Mouse (Mus musculus) erythroblast, embryonic 14.5 days (primary cell): ENCODE measurements around the gene Stx8. TPM values are rescaled to one million over a fixed set of nuclear protein-coding genes. Genes with fewer than 3 reads are reported as not detected.

Experiments
- H3K27me3 ChIP-seq: 2 replicates; pipeline ENCODE4 v1.6.1; 2012; ENCODE audit warnings: inconsistent platforms; ENCODE audit not compliant: control insufficient read depth
- H3K36me3 ChIP-seq: 2 replicates; pipeline ENCODE4 v1.6.1; 2012; ENCODE audit warnings: mild to moderate bottlenecking, inconsistent platforms; ENCODE audit not compliant: control insufficient read depth
- H3K4me1 ChIP-seq: 2 replicates; pipeline ENCODE4 v1.6.1; 2012; ENCODE audit warnings: inconsistent platforms; ENCODE audit not compliant: control insufficient read depth
- H3K4me3 ChIP-seq: replicated peaks from 2 replicates; pipeline ENCODE3; 2012; ENCODE audit warnings: moderate library complexity, mild to moderate bottlenecking, inconsistent platforms
- H3K9me3 ChIP-seq: 2 replicates; pipeline ENCODE4 v1.6.1; 2012; ENCODE audit warnings: low read length, inconsistent platforms, mixed read lengths; ENCODE audit not compliant: control insufficient read depth
- GATA1 ChIP-seq: IDR thresholded peaks from 2 replicates; pipeline ENCODE4 v1.6.1; 2012; ENCODE audit warnings: low read length, inconsistent platforms, mixed read lengths
- TAL1 ChIP-seq: IDR thresholded peaks from 3 replicates; pipeline ENCODE4 v1.6.1; 2012; ENCODE audit warnings: low read length, inconsistent platforms, mixed read lengths
- polyA plus RNA-seq: library from polyadenylated mRNA; stranded (reverse); fragments of >175 nt; gene quantifications from 2 replicates; pipeline ENCODE4 v1.2.3, GENCODE M21; 2012

Stx8 gene
- polyA plus RNA-seq, 1 experiment = 0.17 TPM

DNA sequence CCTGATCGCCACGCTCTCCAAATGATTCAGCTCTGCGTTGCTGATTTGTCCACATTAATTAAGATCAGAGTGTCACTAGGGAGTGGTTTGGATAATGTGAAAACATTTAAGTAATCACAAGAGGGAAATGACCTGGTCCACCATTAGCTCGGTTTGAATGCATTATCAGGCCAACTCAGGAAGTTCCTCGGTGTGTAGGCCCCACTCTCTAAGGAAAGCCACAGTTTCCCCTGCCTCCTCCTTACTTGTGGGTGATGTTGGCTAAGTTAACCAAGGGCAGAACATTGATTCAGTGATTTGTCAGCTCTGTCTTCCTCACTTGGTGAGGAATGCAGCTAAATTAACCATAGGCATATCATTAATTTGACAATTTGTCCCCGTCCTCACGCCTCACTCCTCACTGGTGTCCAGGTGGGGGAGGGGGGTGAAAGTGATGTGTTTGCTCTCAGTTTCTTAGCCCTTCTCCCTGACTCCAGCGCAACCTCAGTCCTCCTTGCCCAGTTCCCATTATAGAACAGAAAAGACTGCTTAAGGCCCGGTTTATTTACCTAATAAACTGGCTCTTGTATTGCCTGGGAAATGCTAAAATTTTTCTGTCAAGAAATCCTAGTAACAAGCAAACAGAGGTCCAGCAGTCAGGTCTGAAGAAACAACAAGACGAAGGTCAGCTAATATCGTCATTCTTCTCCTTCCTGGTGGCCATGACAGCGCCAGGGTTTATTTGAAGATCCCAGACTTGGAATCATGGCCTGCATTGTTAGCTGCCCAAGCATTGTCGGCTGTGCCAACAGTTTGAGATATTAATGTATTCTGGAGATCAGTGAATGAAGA lies 178.5 kb downstream of the Stx8 start:
- Histone ChIP-seq H3K27me3 (no peaks in the 10 kb centered on the region), H3K4me1 (no peaks in the 10 kb centered on the region), H3K4me3 (no peak overlapping the region), H3K9me3 (no peaks in the 10 kb centered on the region), H3K36me3 (no peaks in the 10 kb centered on the region)
- TF ChIP-seq TAL1 = no peak

DNA sequence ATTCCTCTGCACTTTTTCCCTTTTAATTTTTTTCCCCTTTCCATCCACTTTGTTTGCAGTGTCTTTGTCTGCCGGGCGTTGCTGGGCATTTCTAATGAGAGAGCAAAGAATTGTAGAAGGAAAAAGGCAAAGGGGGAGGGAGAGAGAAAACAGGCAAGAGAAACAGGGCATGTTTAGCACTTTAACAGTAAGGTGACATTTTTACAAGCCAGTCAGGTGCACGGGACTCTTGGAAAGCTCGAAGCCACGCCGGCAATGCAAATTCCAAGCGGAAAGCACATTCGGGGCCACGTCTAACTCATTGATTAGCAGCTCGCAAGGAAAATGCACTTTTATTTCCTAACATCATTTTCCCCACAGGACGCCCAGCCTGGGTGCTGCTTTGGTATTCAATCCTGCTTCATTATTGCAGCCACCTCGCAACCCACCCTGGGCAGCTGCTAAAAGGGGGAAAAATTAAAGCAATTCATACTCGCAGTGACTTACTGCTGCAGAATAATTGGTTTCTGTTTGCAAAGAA lies 179.1 kb downstream of the Stx8 start:
- TF ChIP-seq GATA1 = no peak
- TF ChIP-seq TAL1 = no peak
- H3K36me3 ChIP-seq = no peaks in the 10 kb centered on the region

DNA sequence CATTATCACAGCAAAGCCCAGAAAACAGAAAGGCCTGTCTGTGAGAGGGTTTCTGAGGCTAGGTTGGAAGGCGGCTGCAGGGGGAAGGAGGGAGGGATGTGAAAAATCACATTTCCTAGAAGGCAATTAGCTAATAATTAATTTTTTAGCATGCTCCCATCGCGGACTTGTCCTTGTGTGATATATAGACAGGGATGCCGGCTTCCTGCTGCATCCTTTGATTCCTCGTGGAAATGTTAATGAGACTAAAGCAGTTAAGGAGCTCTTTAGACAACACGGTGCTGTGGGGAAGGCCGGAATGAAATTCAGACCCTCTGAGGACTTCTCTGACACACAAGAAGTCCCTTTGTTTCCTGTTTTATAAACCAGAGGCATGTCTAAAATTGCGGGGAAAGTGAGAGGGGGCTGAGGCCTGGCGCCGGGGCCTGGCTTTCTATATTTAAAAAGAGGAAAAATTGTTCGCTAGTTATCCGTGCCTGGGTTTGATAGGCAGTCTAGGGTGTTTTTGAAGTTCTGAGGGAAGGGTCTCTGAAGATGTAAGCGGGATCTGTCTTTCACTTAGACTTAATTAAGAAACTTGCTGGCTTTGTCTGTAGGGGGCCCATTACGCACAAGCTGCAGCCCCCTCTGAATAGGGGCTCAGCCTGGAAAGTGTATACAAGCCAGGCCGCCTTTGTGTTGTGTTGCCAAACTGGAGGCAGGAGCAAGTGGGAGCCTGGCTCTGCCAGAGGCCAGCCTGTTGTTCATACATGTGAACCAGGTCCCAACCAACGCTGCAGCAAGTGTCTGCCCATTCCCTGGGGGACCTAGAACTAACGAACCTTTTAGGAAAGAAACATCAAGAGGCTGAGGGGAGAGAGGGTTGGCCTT lies 179.8 kb downstream of the Stx8 start:
- no peaks in the 10 kb centered on the region for H3K36me3 ChIP-seq
- TF ChIP-seq GATA1 (no peak), TAL1 (no peak)
- H3K27me3 ChIP-seq = no peaks in the 10 kb centered on the region
- no peak overlapping the region for H3K4me3 ChIP-seq
- H3K9me3 ChIP-seq = no peaks in the 10 kb centered on the region
- H3K4me1 ChIP-seq = no peaks in the 10 kb centered on the region

More for the DNA sequence above, 179.1 kb downstream of the Stx8 start:
- no peak overlapping the region for H3K4me3 ChIP-seq
- H3K27me3 ChIP-seq = no peaks in the 10 kb centered on the region
- H3K9me3 ChIP-seq = no peaks in the 10 kb centered on the region
- no peaks in the 10 kb centered on the region for H3K4me1 ChIP-seq

DNA sequence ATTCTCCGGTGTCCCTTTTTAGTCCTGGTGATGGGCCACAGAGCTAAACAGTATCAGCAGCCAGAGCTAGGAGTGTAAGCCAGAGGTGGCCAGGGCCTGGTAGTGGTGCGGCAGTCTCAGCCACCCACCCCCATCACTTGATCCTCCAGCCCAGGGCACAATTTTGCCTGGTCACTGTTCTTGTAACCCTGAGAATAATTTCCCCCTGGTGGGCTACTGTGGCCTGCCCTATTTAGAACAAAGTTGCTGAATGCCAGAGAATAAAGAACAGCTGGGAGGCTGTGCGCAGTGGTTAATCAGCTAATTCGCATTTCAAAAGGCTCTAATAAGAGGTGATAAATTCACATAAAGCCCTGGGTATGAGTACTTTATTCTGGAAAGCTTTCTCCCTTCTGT lies 180.5 kb downstream of the Stx8 start:
- TF ChIP-seq GATA1 (no peak), TAL1 (no peak)
- Histone ChIP-seq H3K27me3 (no peaks in the 10 kb centered on the region), H3K9me3 (no peaks in the 10 kb centered on the region), H3K36me3 (no peaks in the 10 kb centered on the region), H3K4me1 (no peaks in the 10 kb centered on the region), H3K4me3 (no peak overlapping the region)

DNA sequence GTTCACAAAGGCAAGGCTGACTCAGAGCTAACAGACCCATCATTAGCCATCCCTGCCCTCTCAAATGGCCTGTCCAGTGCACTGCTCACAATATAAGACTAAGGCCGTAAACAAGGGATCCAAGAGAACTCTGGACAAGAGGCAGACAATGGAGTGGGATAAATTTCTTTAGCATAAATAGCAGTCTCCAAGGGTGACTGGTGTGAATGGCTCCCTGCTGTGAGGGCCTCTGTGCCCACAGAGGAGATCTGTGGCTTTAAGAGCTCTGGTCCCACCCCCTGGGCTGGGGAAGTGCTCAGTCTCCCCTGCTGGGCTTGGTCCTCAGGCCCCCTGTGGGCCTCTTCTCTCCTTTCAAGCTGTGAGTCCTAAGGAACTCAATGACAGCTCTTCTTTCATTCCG lies 184.9 kb downstream of the Stx8 start:
- Histone ChIP-seq H3K4me1 (no peaks in the 10 kb centered on the region), H3K9me3 (no peaks in the 10 kb centered on the region), H3K36me3 (no peaks in the 10 kb centered on the region), H3K27me3 (no peaks in the 10 kb centered on the region), H3K4me3 (no peak overlapping the region)
- no peak for TF ChIP-seq TAL1
- no peak for TF ChIP-seq GATA1

DNA sequence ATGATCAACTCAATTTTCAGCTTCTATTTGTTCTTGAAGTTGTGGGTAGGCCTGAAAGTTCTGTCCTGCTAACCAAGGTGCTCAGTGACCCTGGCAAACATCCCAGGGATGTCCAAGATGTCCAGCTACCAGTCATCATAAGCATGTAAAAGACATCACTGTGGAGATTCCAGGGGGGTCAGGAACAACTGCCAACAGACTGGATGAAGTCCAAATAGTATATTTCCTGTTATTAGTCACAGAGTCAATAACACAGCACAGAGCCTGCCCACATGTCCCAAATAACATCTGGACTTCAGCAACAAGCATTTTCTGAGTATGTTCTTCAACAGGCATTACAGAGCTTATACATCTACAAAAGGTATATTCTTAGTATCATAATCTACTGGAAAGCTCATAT lies 189.8 kb downstream of the Stx8 start:
- TF ChIP-seq GATA1 (no peak), TAL1 (no peak)
- Histone ChIP-seq H3K9me3 (no peaks in the 10 kb centered on the region), H3K36me3 (no peaks in the 10 kb centered on the region), H3K27me3 (no peaks in the 10 kb centered on the region), H3K4me3 (no peak overlapping the region), H3K4me1 (no peaks in the 10 kb centered on the region; the same call in 1 of the 2 replicates)

DNA sequence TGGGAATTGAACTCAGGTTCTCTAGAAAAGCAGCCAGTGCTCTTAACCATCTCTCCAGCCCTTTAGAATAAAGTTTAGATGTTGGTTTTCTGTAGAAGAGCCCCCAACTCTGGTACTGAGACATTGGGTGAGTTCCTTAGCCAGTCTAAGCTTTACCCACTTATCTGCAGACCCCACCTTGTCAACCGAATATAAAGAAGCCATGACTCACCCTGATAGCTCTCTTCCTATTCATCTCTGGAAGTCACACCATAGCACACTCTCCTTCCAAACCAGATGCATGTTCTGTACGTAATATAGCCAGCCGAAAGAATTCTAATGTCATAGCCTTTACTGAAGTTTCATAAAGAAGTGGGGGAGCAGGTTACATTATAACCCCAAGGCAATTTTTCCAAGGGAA lies 192.2 kb downstream of the Stx8 start:
- Histone ChIP-seq H3K27me3 (no peaks in the 10 kb centered on the region), H3K36me3 (no peaks in the 10 kb centered on the region), H3K4me1 (no peaks in the 10 kb centered on the region; the same call in 1 of the 2 replicates), H3K4me3 (no peak overlapping the region), H3K9me3 (no peaks in the 10 kb centered on the region)
- no peak for TF ChIP-seq TAL1
- TF ChIP-seq GATA1 = no peak

DNA sequence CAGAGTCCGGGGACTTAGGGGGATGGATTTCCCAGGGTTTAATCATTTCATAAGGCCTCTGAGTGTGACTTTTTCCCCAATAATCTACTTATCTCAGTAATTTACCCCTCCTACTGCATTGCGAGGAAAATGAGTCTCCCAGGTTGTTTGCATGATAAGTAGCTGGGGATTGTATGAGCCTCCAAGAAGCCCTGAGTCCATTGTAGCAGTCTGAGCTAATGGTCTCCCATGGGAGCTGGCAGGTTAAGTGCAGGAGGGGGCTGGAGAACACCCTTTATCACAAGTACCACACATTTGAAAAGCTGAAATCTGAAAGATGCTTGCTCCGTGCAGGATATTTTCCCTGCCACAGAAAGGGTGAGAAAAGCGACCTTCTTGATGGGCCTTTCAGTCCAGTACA lies 193.9 kb downstream of the Stx8 start:
- Histone ChIP-seq H3K27me3 (no peaks in the 10 kb centered on the region), H3K4me3 (no peak overlapping the region), H3K9me3 (no peaks in the 10 kb centered on the region), H3K4me1 (no peaks in the 10 kb centered on the region; the same call in 1 of the 2 replicates), H3K36me3 (no peaks in the 10 kb centered on the region)
- no peak for TF ChIP-seq TAL1
- TF ChIP-seq GATA1 = no peak

DNA sequence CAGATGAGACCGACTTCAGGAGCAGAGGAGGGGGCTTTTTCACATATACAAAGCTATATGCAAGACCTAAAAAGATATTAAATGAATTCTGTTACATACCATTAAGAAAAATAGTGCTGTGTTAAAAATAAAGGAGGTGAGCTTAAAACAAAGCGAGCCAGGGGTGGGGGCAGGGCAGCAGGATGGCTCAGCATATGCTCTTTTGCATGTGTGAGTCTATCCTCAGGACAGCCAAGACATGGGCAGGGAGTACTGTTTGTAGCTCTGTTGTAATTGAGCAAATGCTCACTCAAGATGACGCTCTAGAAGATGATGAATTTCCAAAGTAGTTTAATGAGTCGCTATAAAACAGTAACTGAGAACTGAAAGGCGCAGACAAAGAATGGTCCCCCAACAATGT lies 198.4 kb downstream of the Stx8 start:
- H3K36me3 ChIP-seq = no peaks in the 10 kb centered on the region
- H3K4me3 ChIP-seq = no peak overlapping the region
- H3K27me3 ChIP-seq = no peaks in the 10 kb centered on the region
- H3K9me3 ChIP-seq = no peaks in the 10 kb centered on the region
- TF ChIP-seq GATA1 (no peak), TAL1 (no peak)
- no peaks in the 10 kb centered on the region for H3K4me1 ChIP-seq
